Mouse (Mus musculus) heart, adult 2 months (tissue): ENCODE measurements around the gene Polr1a.

Experiments used
- CTCF ChIP-seq: fragments of 200-600 bp; IDR thresholded peaks from 2 replicates; pipeline ENCODE4 v1.8.1; 2022; ENCODE audit warnings: antibody characterized with exemption, mild to moderate bottlenecking, moderate library complexity
- EP300 ChIP-seq: fragments of 200-500 bp; IDR thresholded peaks from 2 replicates; pipeline ENCODE4 v1.6.1; 2011; ENCODE audit warnings: low read depth, low read length, control low read depth; ENCODE audit not compliant: insufficient read depth
- POLR2A ChIP-seq: fragments of 200-500 bp; IDR thresholded peaks from 2 replicates; pipeline ENCODE4 v1.6.1; 2011; ENCODE audit warnings: mild to moderate bottlenecking, low read depth, low read length, control low read depth; ENCODE audit not compliant: insufficient read depth

- no peak for TF ChIP-seq POLR2A
- TF ChIP-seq CTCF: no peak
- TF ChIP-seq EP300: no peak
These were observed 3.0 kb downstream of the Polr1a start for GRCm38 (mm10) chr6:71911686-71912450.
